Mouse (Mus musculus): ENCODE results near the gene T. TPM values are rescaled to one million over a fixed set of nuclear protein-coding genes. Genes with fewer than 3 reads are reported as not detected.

T gene
- polyA plus RNA-seq, 1 experiment from 2014 or later = 0.45 TPM

- 76% methylated on average over 2 of the region's 2 CpGs for whole genome bisulfite sequencing
- no peaks in the 10 kb centered on the region for H3K36me3 ChIP-seq
- H3K27ac ChIP-seq = no peak overlapping the region
- peaks cover 16% of the 10 kb centered on the region for H3K4me1 ChIP-seq (replicated peaks)
- H3K4me3 ChIP-seq (replicated peaks) = no peak overlapping the region
- H3K9ac ChIP-seq = no peak overlapping the region
- no peaks in the 10 kb centered on the region for H3K9me3 ChIP-seq
- H3K4me2 ChIP-seq (replicated peaks) = no peak overlapping the region
- H3K27me3 ChIP-seq (replicated peaks) = no peaks in the 10 kb centered on the region; the same call in 1 of the 2 replicates
- ATAC-seq = peak; percentile 16; the same call in 1 of the 2 replicates
Measured at GRCm38 (mm10) chr17:8410330-8410729, 23.9 kb upstream of the T start.

- H3K27ac ChIP-seq = no peak overlapping the region
- H3K36me3 ChIP-seq = no peaks in the 10 kb centered on the region
- ATAC-seq = peak; percentile 76
- H3K4me3 ChIP-seq (replicated peaks) = no peak overlapping the region
- peak overlapping the region; percentile 34; the same call in 1 of the 2 replicates for H3K4me2 ChIP-seq (replicated peaks)
- no peak overlapping the region for H3K9ac ChIP-seq
- no peaks in the 10 kb centered on the region for H3K9me3 ChIP-seq
- WGBS = 43% methylated on average over 5 of the region's 5 CpGs
- no peaks in the 10 kb centered on the region; the same call in 1 of the 2 replicates for H3K27me3 ChIP-seq (replicated peaks)
- peaks cover 18% of the 10 kb centered on the region for H3K4me1 ChIP-seq (replicated peaks)
Measured at GRCm38 (mm10) chr17:8413656-8414055, 20.6 kb upstream of the T start.

- Histone ChIP-seq H3K9me3 (no peaks in the 10 kb centered on the region), H3K4me2 (replicated peaks) (no peak overlapping the region), H3K27ac (no peak overlapping the region), H3K36me3 (no peaks in the 10 kb centered on the region), H3K27me3 (replicated peaks) (no peaks in the 10 kb centered on the region; the same call in 1 of the 2 replicates), H3K4me1 (replicated peaks) (peaks cover 13% of the 10 kb centered on the region), H3K4me3 (replicated peaks) (no peak overlapping the region), H3K9ac (no peak overlapping the region)
- ATAC-seq = no peak
- 23% methylated on average over 8 of the region's 8 CpGs for WGBS
Measured at GRCm38 (mm10) chr17:8415533-8415932, 18.7 kb upstream of the T start.

GRCm38 (mm10) chr17:8416865-8417264 lies 17.4 kb upstream of the T start:
- ATAC-seq = no peak
- no peak overlapping the region for H3K27ac ChIP-seq
- peaks cover 13% of the 10 kb centered on the region for H3K4me1 ChIP-seq (replicated peaks)
- WGBS = 61% methylated on average over 8 of the region's 8 CpGs
- no peak overlapping the region for H3K4me3 ChIP-seq (replicated peaks)
- no peak overlapping the region for H3K4me2 ChIP-seq (replicated peaks)
- H3K36me3 ChIP-seq = no peaks in the 10 kb centered on the region
- H3K9me3 ChIP-seq = no peaks in the 10 kb centered on the region
- H3K27me3 ChIP-seq (replicated peaks) = no peaks in the 10 kb centered on the region; the same call in 1 of the 2 replicates
- no peak overlapping the region for H3K9ac ChIP-seq

GRCm38 (mm10) chr17:8420739-8421138 lies 13.5 kb upstream of the T start:
- no peak overlapping the region for H3K4me3 ChIP-seq (replicated peaks)
- no peaks in the 10 kb centered on the region for H3K9me3 ChIP-seq
- ATAC-seq = no peak
- WGBS = 87% methylated on average over 1 of the region's 1 CpGs
- no peak overlapping the region for H3K27ac ChIP-seq
- H3K4me1 ChIP-seq (replicated peaks) = 0 out of 2 replicates have a peak, but pooled peaks cover 2% of the 10 kb centered on the region
- H3K4me2 ChIP-seq (replicated peaks) = no peak overlapping the region
- H3K27me3 ChIP-seq (replicated peaks) = no peaks in the 10 kb centered on the region
- no peaks in the 10 kb centered on the region for H3K36me3 ChIP-seq
- no peak overlapping the region for H3K9ac ChIP-seq

DNA sequence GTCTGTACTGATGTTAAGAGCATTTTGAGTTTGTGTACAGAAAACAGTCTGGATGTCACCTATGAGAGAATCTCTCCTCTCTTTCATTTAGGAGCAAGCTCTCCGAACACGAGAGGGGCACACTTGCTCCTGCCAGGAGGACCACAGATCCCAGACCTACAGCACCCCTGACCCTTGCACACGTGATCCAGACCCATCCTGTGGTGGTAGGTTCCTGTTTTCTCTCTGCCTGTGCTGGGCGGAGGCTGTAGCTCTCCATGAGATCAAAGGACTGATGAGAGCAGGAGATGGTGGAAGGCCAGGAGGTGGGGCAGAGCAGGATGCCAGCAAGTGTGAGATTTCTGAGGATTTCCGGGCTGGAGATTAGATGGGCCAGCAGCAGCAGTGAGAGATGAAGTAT lies 12.7 kb upstream of the T start:
- Histone ChIP-seq H3K9me3 (no peaks in the 10 kb centered on the region), H3K4me1 (replicated peaks) (no peaks in the 10 kb centered on the region), H3K36me3 (no peaks in the 10 kb centered on the region), H3K4me2 (replicated peaks) (no peak overlapping the region), H3K4me3 (replicated peaks) (no peak overlapping the region), H3K9ac (no peak overlapping the region), H3K27me3 (replicated peaks) (no peaks in the 10 kb centered on the region), H3K27ac (no peak overlapping the region)
- no peak for ATAC-seq
- WGBS = 34% methylated on average over 5 of the region's 5 CpGs

GRCm38 (mm10) chr17:8423283-8423682 lies 10.9 kb upstream of the T start:
- H3K4me2 ChIP-seq (replicated peaks) = no peak overlapping the region
- no peak overlapping the region for H3K27ac ChIP-seq
- no peak overlapping the region for H3K4me3 ChIP-seq (replicated peaks)
- H3K27me3 ChIP-seq (replicated peaks) = peaks cover 4% of the 10 kb centered on the region
- ATAC-seq = no peak
- 46% methylated on average over 2 of the region's 2 CpGs for WGBS
- H3K9me3 ChIP-seq = no peaks in the 10 kb centered on the region
- no peaks in the 10 kb centered on the region for H3K4me1 ChIP-seq (replicated peaks)
- H3K9ac ChIP-seq = no peak overlapping the region
- H3K36me3 ChIP-seq = no peaks in the 10 kb centered on the region

DNA sequence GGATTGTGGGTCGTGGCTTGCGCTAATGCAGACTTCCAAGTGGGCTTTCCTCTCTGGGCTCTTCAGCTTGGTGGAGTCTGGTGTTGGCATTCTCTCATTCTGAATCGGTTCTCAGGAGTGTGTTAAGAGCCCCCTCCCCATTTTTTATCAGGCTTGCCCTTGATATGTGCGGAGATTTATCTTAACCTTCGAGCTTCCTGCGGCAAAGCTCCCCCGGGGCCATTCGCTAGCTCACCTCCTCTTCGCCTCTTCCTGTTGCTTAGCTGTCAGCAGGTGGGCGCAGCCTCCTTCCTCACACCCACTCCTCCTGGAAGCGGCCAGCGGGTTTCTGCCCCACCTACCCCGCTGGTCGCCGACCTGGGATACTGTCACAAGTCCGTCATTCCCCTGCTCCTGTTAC lies 4.8 kb upstream of the T start:
- Histone ChIP-seq H3K27ac (no peak overlapping the region), H3K36me3 (no peaks in the 10 kb centered on the region), H3K4me1 (replicated peaks) (peaks cover 10% of the 10 kb centered on the region), H3K4me3 (replicated peaks) (no peak overlapping the region), H3K27me3 (replicated peaks) (peaks cover 65% of the 10 kb centered on the region), H3K9me3 (no peaks in the 10 kb centered on the region), H3K4me2 (replicated peaks) (no peak overlapping the region), H3K9ac (no peak overlapping the region)
- 2% methylated on average over 16 of the region's 16 CpGs for WGBS
- ATAC-seq = no peak

DNA sequence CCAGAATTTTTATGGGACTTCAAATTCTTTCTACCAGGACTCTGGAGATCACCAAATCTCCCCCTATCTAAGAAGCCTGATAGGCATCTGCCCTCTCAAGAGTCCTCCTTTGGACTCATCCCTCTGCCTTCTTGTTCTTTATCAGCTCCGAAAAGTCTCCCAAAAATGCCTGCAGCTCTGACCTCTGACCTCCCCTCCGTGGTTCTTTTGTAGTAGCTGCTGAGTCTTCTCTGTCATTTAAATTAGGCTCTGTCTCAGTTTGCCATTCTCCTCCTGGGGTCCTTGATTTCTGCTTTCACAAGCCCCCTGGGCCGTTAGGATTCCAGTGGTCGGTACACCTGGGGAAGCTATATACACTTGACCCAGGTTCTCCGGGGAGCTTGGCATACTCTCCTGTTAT lies 4.3 kb upstream of the T start:
- H3K9ac ChIP-seq = no peak overlapping the region
- ATAC-seq = no peak
- H3K27me3 ChIP-seq (replicated peaks) = peaks cover 69% of the 10 kb centered on the region
- H3K27ac ChIP-seq = no peak overlapping the region
- H3K4me2 ChIP-seq (replicated peaks) = no peak overlapping the region
- peaks cover 10% of the 10 kb centered on the region for H3K4me1 ChIP-seq (replicated peaks)
- no peak overlapping the region for H3K4me3 ChIP-seq (replicated peaks)
- H3K9me3 ChIP-seq = no peaks in the 10 kb centered on the region
- WGBS = 4% methylated on average over 5 of the region's 5 CpGs
- no peaks in the 10 kb centered on the region for H3K36me3 ChIP-seq

DNA sequence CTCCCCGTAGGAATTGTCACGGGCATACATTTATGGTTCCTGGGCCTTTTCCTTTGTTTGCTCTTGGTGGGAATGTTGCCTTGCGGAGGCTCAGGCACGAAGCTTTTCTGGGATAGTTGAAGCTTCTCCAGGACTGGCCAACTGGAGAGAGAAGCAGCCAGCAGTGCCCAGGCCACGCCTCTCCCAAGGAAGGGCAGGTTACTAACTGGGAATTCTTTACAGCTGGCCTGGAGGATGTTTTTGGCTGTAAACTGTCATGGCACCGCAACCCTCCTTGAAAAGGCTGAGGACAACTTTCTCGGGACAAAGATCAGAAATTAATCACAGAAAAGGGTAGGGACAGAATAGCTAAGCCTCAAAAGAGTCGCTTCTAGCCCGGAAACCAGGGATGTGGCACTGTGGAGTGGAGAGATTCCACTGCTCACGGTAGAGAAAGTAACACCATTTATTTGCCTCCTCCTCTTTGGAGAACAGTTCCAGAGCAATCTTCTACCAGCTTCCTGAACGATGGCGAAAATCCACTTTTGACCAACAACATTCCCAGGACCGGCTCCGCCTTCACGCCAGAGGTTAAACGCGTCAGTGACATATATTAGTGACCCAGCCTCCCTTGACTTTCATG lies 1.9 kb upstream of the T start:
- Histone ChIP-seq H3K4me1 (replicated peaks) (peaks cover 10% of the 10 kb centered on the region), H3K4me2 (replicated peaks) (no peak overlapping the region), H3K36me3 (no peaks in the 10 kb centered on the region), H3K9ac (no peak overlapping the region), H3K4me3 (replicated peaks) (no peak overlapping the region), H3K9me3 (no peaks in the 10 kb centered on the region), H3K27ac (no peak overlapping the region), H3K27me3 (replicated peaks) (peaks cover 91% of the 10 kb centered on the region)
- 2% methylated on average over 17 of the region's 17 CpGs for WGBS
- ATAC-seq = no peak

- WGBS = under 1% methylated on average over 52 of the region's 52 CpGs
- Histone ChIP-seq H3K27me3 (replicated peaks) (peaks cover 97% of the 10 kb centered on the region), H3K4me3 (replicated peaks) (peak overlapping the region; percentile 21), H3K4me2 (replicated peaks) (peak overlapping the region; percentile 49), H3K4me1 (replicated peaks) (peaks cover 10% of the 10 kb centered on the region), H3K36me3 (no peaks in the 10 kb centered on the region), H3K27ac (no peak overlapping the region), H3K9ac (no peak overlapping the region), H3K9me3 (no peaks in the 10 kb centered on the region)
- no peak for ATAC-seq
Measured at GRCm38 (mm10) chr17:8433121-8433977, 874 bp upstream of the T start.

- H3K36me3 ChIP-seq = no peaks in the 10 kb centered on the region
- no peak overlapping the region for H3K4me3 ChIP-seq (replicated peaks)
- no peak for ATAC-seq
- WGBS = 44% methylated on average over 7 of the region's 7 CpGs
- peaks cover 10% of the 10 kb centered on the region for H3K4me1 ChIP-seq (replicated peaks)
- no peaks in the 10 kb centered on the region for H3K9me3 ChIP-seq
- H3K4me2 ChIP-seq (replicated peaks) = no peak overlapping the region
- H3K27me3 ChIP-seq (replicated peaks) = peaks cover 73% of the 10 kb centered on the region
- H3K27ac ChIP-seq = no peak overlapping the region
- H3K9ac ChIP-seq = no peak overlapping the region
Measured at GRCm38 (mm10) chr17:8436184-8436583, 2.0 kb downstream of the T start.
